Mouse (Mus musculus) skeletal muscle tissue, adult 2 months (tissue): ENCODE results near the gene Znhit2.
A peak's percentile ranks its signal among the peaks of the same experiment; 100 is the strongest.
"Not testable (repeated sequence)": the region's sequence is repeated elsewhere in the genome, so short reads cannot be mapped to it uniquely, and the experiment has no call there.

ENCODE experiments used
- DNase-seq: peaks from one replicate; pipeline ENCODE4 v3.0.0-alpha.2; 2012; ENCODE audit warnings: low read depth, low spot score

Gene Znhit2

GRCm38 (mm10) chr19:6061021-6061533, at the start of gene Znhit2:
Gene Znhit2, plus strand, starts transcription at chr19:6061192.
- DNase-seq, result peak; percentile 89

GRCm38 (mm10) chr19:6013691-6014090, 47.3 kb upstream of the Znhit2 start:
- DNase-seq, result no peak

DNA sequence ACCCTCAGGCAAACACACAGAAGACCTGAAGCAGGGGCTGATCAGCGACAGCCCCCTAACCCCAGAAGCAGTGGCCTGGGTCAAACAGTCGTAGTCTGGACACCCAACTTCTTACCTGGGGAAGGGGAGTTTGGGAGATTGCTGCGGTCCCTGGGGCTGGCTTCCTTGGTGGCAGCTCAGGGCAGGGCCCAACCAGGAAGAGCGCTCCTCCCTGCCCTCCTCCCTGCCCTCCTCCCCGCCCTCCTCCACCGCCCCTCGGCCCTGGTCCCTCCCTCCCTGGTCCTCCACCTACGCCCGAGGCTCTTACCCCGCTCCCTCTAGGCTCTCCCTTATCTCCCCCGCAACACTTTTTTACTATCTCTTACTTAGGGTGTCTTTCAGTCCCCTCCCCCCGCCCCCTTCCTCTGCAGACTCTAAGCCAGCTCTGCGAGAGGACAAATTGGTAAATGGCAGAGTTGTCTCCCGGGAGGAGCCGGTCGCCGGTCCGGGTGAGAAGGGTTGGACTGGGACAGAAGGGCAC, 45.9 kb upstream of the Znhit2 start:
- DNase-seq, result no peak

DNA sequence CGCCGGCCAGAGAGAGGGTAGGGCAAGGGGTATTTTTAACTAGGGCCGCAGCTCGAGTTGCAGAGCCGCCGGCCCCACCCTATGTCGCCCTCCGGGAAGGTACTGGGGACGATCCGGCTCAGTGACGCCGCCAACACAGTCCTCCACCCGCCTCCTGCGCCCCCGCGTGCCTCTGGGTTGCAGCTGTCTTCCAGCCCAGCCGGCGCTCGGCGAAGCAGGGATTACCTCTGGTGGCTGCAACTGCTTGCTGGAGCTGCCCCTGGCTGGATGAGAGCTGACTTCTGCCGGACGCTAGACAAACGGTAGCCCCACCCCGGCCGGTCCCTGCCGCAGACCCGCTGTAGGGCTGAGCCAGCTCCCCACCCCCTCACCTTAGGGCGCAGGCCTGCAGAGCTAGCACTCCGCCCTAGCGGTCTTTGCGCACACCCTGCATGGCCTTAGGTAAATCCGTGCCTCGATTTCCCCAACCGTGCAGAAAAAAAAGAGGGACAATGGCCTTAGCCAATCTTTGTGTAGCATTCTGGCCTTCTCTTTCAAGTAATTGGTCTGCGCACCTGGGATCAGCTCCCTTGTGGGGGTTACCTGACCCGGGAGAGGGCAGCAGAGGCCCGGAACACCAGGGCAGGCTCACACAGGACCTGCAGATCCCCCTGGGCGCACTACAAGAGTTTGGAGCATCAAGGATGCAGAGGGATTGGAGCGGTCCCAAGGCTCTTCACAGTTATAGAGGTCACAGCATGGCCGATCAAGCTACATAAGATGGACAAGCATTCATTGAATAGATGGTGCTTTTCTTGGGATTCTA, 45.3 kb upstream of the Znhit2 start, which contains the start of gene Capn1:
Capn1 (minus strand) TSS at position 387 of the 805 bp plus-strand sequence.
- DNase-seq, result peak; percentile 84

GRCm38 (mm10) chr19:6016532-6016931, 44.5 kb upstream of the Znhit2 start:
- peak; percentile 31 for DNase-seq

GRCm38 (mm10) chr19:6018142-6019089, 42.6 kb upstream of the Znhit2 start:
- peak; percentile 94 for DNase-seq

DNA sequence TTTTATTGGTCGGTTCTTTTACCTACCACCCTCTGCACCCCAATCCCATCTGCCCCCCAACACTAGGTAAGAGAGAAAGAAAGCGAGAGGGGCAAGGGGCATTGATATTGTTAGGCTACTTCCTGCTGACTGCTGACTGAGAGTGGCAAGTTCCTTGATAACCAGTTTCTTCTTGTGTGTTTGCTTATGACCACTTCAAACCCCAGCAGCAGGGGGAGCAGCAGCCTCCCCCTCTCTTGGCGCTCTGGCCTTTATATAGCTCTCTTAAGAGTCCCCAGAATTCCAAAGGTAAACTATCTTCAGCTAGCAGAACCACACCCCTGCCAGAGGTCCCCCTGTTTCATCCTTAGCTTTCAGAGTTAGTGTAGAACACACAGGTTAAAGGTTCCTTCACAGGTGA, 40.7 kb upstream of the Znhit2 start:
- no peak for DNase-seq

- no peak for DNase-seq
Measured at GRCm38 (mm10) chr19:6023059-6023458, 37.9 kb upstream of the Znhit2 start.

DNA sequence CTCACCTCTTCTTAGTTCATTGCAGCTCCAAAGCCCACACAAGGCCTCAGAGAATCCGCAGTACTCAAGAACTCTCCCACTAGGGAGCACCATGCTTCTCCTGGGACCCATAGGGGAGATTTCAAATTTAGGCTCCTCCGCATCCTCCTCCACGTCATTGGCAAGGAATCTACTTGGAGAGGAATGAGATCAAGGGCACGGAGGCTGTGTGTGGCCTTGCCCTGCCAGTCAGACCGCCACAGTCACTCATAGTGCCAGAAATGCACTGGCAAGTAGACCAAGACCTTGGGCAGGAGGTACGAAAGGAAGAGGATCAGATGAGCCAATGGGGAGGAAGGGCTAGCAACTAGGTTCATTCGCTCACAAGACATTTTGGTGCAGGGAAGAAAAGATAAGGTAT, 37.1 kb upstream of the Znhit2 start:
- DNase-seq, result no peak

DNA sequence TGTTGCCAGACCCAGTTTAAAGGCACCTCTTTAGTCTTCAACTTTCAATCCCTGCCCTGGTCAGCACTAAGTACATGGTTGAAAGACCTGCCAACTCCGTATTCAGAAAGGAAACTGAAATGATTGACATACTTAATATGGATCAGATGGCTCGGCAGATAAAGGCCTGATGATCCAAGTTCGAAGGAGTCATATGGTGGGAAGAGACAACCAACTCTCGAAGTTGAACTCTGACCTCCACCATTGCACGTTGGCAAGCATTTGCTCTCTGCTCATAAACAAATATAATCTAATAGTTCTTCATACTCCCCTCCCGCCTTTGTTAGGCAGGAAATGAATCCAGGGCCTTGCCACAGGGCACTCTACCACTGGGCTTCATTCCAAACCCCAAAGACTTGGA, 32.0 kb upstream of the Znhit2 start:
- no peak for DNase-seq

- DNase-seq, result no peak
Measured at GRCm38 (mm10) chr19:6029426-6029825, 31.6 kb upstream of the Znhit2 start.

- no peak for DNase-seq
Measured at GRCm38 (mm10) chr19:6030520-6031280, 30.3 kb upstream of the Znhit2 start.

GRCm38 (mm10) chr19:6035966-6036585, 24.9 kb upstream of the Znhit2 start:
- no peak for DNase-seq

- no peak for DNase-seq
Measured at GRCm38 (mm10) chr19:6037695-6038094, 23.3 kb upstream of the Znhit2 start.

- DNase-seq, result no peak
Measured at GRCm38 (mm10) chr19:6038326-6038725, 22.7 kb upstream of the Znhit2 start.

- no peak for DNase-seq
Measured at GRCm38 (mm10) chr19:6040002-6040401, 21.0 kb upstream of the Znhit2 start.

- DNase-seq, result no peak
Measured at GRCm38 (mm10) chr19:6042293-6042692, 18.7 kb upstream of the Znhit2 start.

- DNase-seq, result not testable (repeated sequence)
Measured at GRCm38 (mm10) chr19:6044102-6044501, 16.9 kb upstream of the Znhit2 start.

DNA sequence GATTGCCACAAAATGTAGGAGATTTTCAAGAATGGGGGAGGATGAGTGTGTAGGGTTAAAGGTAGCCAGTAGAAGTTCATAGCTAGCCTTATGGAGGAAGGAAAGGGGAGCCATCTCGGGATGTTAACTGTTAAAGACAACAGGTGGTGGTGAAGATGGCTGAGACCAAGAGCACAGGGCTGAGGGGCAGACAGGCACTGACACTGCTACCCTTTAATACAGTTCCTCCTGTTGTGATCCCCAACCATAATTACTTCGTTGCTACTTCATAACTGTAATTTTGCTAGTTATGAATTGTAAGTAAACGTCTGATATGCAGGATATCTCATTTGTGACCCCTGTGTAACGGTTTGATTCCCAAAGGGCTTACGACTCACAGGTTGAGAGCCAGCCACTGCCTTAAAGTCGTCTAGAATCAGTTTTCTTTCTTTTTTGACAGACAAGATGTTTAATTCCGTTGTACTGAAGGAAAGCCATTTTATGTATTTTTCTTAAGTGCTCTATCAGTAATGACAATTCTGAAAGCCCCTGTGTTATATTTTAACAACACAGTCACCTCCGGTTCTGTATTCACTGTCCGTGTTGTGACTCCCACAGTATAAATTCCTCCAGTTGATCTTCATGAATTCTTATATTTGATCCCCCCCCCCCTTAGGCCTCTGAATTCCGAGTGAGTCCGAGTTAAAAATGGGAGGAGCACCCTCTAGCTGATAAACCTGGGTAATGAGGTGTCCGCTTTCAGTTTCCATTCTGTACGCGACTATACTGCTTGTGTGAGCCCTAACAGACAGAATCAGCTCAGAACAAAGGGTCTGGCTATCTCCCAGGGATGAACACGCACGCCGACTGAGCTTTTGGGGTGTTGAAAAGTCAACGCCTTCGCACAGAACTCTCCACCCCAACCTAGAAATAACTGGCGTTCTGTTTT, 15.4 kb upstream of the Znhit2 start:
- no peak for DNase-seq
